20 mouse cellular contexts compared by ENCODE assay signal in the genomic region with DNA sequence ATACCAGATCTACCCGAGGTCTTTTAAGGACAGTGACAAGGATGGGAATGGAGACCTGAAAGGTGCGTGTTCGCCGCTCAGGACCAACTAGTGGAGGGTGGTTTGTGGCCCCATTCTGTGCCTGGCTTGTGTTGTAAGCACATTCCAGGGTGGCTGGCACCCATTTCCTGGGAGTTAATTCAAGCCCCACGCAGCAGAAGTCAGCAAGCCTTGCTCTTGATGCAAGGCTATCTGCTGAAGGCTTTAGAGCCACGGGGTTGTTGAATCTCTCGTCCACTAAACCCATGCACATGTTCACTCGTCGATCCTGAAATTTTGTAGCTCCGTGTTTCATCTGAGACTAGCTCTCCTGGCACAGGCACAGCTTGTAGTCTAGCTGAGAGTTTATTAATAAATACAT. TPM values are rescaled to one million over a fixed set of nuclear protein-coding genes. Genes with fewer than 3 reads are reported as not detected.
DNase-seq lines count a peak whose midpoint lies in the region; ATAC-seq lines count a peak whose summit lies in the region.
"Had no signal": no experiment of that assay in that cellular context is flagged by ENCODE, and none has a peak within 500 bp of the region (broad histone marks: within the 10 kb centered on the region; RNA-seq: fewer than 3 reads in every experiment).

No protein-coding gene starts in this region.

- H3K4me1 ChIP-seq in heart, embryonic 10.5 days: peaks cover 6% of the 10 kb centered on the region; the same call in 1 of the 2 replicates
- H3K4me1 ChIP-seq in heart, embryonic 12.5 days (replicated peaks): no peaks in the 10 kb centered on the region
- H3K4me1 ChIP-seq in intestine, embryonic 16.5 days (ENCODE audit: control insufficient read depth, insufficient read depth, low read length): peaks cover 11% of the 10 kb centered on the region; the same call in 1 of the 2 replicates
- H3K4me1 ChIP-seq: embryonic facial prominence, embryonic 12.5 days; forebrain, embryonic 15.5 days had no signal

- H3K9me3 ChIP-seq in heart, embryonic 10.5 days: no peaks in the 10 kb centered on the region
- no peaks in the 10 kb centered on the region for H3K9me3 ChIP-seq in heart, embryonic 12.5 days (replicated peaks)
- no peaks in the 10 kb centered on the region for H3K9me3 ChIP-seq in intestine, embryonic 16.5 days (ENCODE audit: control insufficient read depth, low read length)
- H3K9me3 ChIP-seq: embryonic facial prominence, embryonic 12.5 days; forebrain, embryonic 15.5 days; heart, embryonic 13.5 days had no signal

- peak; percentile 71 for DNase-seq in heart, embryonic 10.5 days (ENCODE audit: low spot score)
- peak; percentile 22 for DNase-seq in kidney, postnatal 14 days
- DNase-seq in kidney, adult 18-20 months: no peak
- DNase-seq in retina, embryonic 14.5 days (ENCODE audit: low spot score): no peak
- DNase-seq in left cerebral cortex, postnatal 36 days (ENCODE audit: low spot score in 2 of 2): no peak
- DNase-seq: adrenal gland, postnatal 10 days; cerebellum, adult 11 months; cerebellum, adult 8-10 months; cerebellum, postnatal 14 days; gastrocnemius, postnatal 36 days; heart, adult 18-20 months; heart, postnatal 36 days had no signal

- no peak overlapping the region for H3K9ac ChIP-seq in heart, embryonic 12.5 days
- peak overlapping the region; percentile 58 for H3K9ac ChIP-seq in intestine, embryonic 16.5 days (ENCODE audit: low read depth, low read length)
- H3K9ac ChIP-seq: embryonic facial prominence, embryonic 12.5 days; forebrain, embryonic 15.5 days; heart, embryonic 13.5 days had no signal

- no peak overlapping the region for H3K27ac ChIP-seq in heart, embryonic 10.5 days
- no peak overlapping the region for H3K27ac ChIP-seq in heart, embryonic 12.5 days (ENCODE audit: poor library complexity, severe bottlenecking)
- H3K27ac ChIP-seq in intestine, embryonic 16.5 days (ENCODE audit: low read length): peak overlapping the region; percentile 78
- H3K27ac ChIP-seq: embryonic facial prominence, embryonic 12.5 days; forebrain, embryonic 15.5 days; heart, embryonic 13.5 days had no signal

- intact Hi-C loops in left cerebral cortex, postnatal 36 days (cut with DNase I): loop anchor here (5.0 kb wide), 2 partner anchors 44 to 151 kb away; no protein-coding TSS in a partner anchor

- H3K4me2 ChIP-seq in heart, embryonic 12.5 days: no peak overlapping the region
- peak overlapping the region; percentile 32 for H3K4me2 ChIP-seq in intestine, embryonic 16.5 days (ENCODE audit: low read depth, low read length)
- H3K4me2 ChIP-seq: embryonic facial prominence, embryonic 12.5 days; forebrain, embryonic 15.5 days; heart, embryonic 13.5 days had no signal

- 88% methylated on average over 10 of the region's 10 CpGs for WGBS in heart, embryonic 10.5 days
- WGBS in heart, embryonic 12.5 days: 92% methylated on average over 10 of the region's 10 CpGs
- 88% methylated on average over 10 of the region's 10 CpGs for WGBS in intestine, embryonic 16.5 days

- H3K4me3 ChIP-seq in heart, embryonic 10.5 days: no peak overlapping the region
- H3K4me3 ChIP-seq in heart, embryonic 12.5 days: no peak overlapping the region
- peak overlapping the region; percentile 35 for H3K4me3 ChIP-seq in intestine, embryonic 16.5 days (ENCODE audit: low read length)
- H3K4me3 ChIP-seq: embryonic facial prominence, embryonic 12.5 days; forebrain, embryonic 15.5 days; heart, embryonic 13.5 days had no signal

- H3K36me3 ChIP-seq in heart, embryonic 10.5 days: no peaks in the 10 kb centered on the region
- H3K36me3 ChIP-seq in heart, embryonic 12.5 days: no peaks in the 10 kb centered on the region
- no peaks in the 10 kb centered on the region for H3K36me3 ChIP-seq in intestine, embryonic 16.5 days (ENCODE audit: control insufficient read depth, insufficient read depth, low read length)
- H3K36me3 ChIP-seq: embryonic facial prominence, embryonic 12.5 days; forebrain, embryonic 15.5 days had no signal

- H3K27me3 ChIP-seq in heart, embryonic 10.5 days (ENCODE audit: insufficient read depth, poor library complexity, severe bottlenecking): no peaks in the 10 kb centered on the region
- no peaks in the 10 kb centered on the region for H3K27me3 ChIP-seq in heart, embryonic 12.5 days (replicated peaks)
- no peaks in the 10 kb centered on the region for H3K27me3 ChIP-seq in intestine, embryonic 16.5 days (replicated peaks; ENCODE audit: control insufficient read depth, insufficient read depth, low read length)
- H3K27me3 ChIP-seq: embryonic facial prominence, embryonic 12.5 days; forebrain, embryonic 15.5 days; heart, embryonic 13.5 days had no signal

- ATAC-seq in heart, embryonic 12.5 days (ENCODE audit: insufficient number of reproducible peaks, low FRiP score): no peak
- ATAC-seq in intestine, embryonic 16.5 days: no peak
- ATAC-seq: forebrain, embryonic 15.5 days had no signal

RNA-seq across cellular contexts. Expression of gene Slc3a1, which starts 0.6 kb away (rescaled TPM):
- 0.09 and 0.33 TPM in 2 replicates for polyA plus RNA-seq in heart, embryonic 10.5 days (2016; fragmentation: Nextera tagmentation; extraction: Ambion mirVana)
- polyA plus RNA-seq in heart, embryonic 12.5 days (2016; fragmentation: Nextera tagmentation; extraction: Ambion mirVana): 0.10 TPM in 1 of 2 replicates, not detected in the other
- 72.2 and 109 TPM in 2 replicates for polyA plus RNA-seq in intestine, embryonic 16.5 days (2015; fragmentation: Nextera tagmentation; extraction: Ambion mirVana)
- under 1 TPM; 0.17 to 0.18 TPM for total RNA-seq in left cerebral cortex, postnatal 36 days (2021)
- total RNA-seq: common myeloid progenitor, adult 5-6 weeks; gastrocnemius, adult 8-10 months; gastrocnemius, postnatal 36 days; heart, adult 18-20 months had no signal
- polyA plus RNA-seq: heart, postnatal 0 days had no signal

Comparison
In these comparisons a context has a peak if more than half of its experiments do, and no peak if none do; other contexts are left out.
1. DNase-seq: peak in heart, embryonic 10.5 days (single experiment) and kidney, postnatal 14 days (single experiment); none in kidney, adult 18-20 months (single experiment), retina, embryonic 14.5 days (single experiment) and left cerebral cortex, postnatal 36 days (0 of 2).
2. RNA of gene Slc3a1, which starts 0.6 kb away (polyA plus RNA-seq): 72.2 to 109 TPM in intestine, embryonic 16.5 days; 0.09 to 0.33 TPM in heart, embryonic 10.5 days and 0.10 TPM in heart, embryonic 12.5 days; every median in the first group is over 10 times any median in the second.